Mouse (Mus musculus) heart, postnatal 0 days (tissue): ENCODE data around the gene Mrgprf.

Source experiments
- CTCF ChIP-seq: IDR thresholded peaks from 2 replicates; pipeline ENCODE4 v1.5.1; 2016; ENCODE audit warnings: antibody characterized with exemption, control low read depth, low read depth
- EP300 ChIP-seq: IDR thresholded peaks from 2 replicates; pipeline ENCODE4 v1.6.1; 2016; ENCODE audit warnings: antibody characterized with exemption, low read depth

GRCm38 (mm10) chr7:145287410-145287809 is 13.2 kb upstream of the Mrgprf start:
- no peak for TF ChIP-seq CTCF
- TF ChIP-seq EP300 = no peak
